ENCODE assay signal across 8 mouse cellular contexts in genomic region chr5:28293990-28294389, GRCm38 (mm10). TPM values are rescaled to one million over a fixed set of nuclear protein-coding genes. Genes with fewer than 3 reads are reported as not detected.
A peak's percentile ranks its signal among the peaks of the same experiment; 100 is the strongest.
DNase-seq lines count a peak whose midpoint lies in the region; TF ChIP-seq lines count a peak whose summit lies in the region.
"Had no signal": no experiment of that assay in that cellular context is flagged by ENCODE, and none has a peak within 500 bp of the region (broad histone marks: within the 10 kb centered on the region; RNA-seq: fewer than 3 reads in every experiment).

No protein-coding gene starts in this region.

- no peak overlapping the region for H3K9ac ChIP-seq in CH12.LX (ENCODE audit: insufficient read depth, low read depth)

- TF ChIP-seq CTCF in CH12.LX (conservative IDR thresholded peaks at IDR 0.05 in 1 of 2, IDR thresholded peaks at IDR 0.05 in 1 of 2; ENCODE audit: low read depth in 2 of 2, low read length in 2 of 2), result peak; percentile 92 to 93
- peak; percentile 89 for TF ChIP-seq CTCF in cortical plate, adult 2 months (IDR thresholded peaks at IDR 0.05; ENCODE audit: extremely low read depth, insufficient read depth, low read length)

- H3K36me3 ChIP-seq in CH12.LX (replicated peaks in 1 of 2; ENCODE audit: control insufficient read depth in 1 of 2, insufficient read depth in 1 of 2, low read length in 1 of 2), result no peaks in the 10 kb centered on the region

- H3K79me2 ChIP-seq in CH12.LX (replicated peaks; ENCODE audit: control insufficient read depth, extremely low read depth, insufficient read depth, poor library complexity, severe bottlenecking), result no peaks in the 10 kb centered on the region

- peak; percentile 73 for TF ChIP-seq RAD21 in CH12.LX (IDR thresholded peaks at IDR 0.05; ENCODE audit: low read depth, low read length)

- H3K27me3 ChIP-seq in CH12.LX (replicated peaks), result no peaks in the 10 kb centered on the region

- no peaks in the 10 kb centered on the region for H3K9me3 ChIP-seq in CH12.LX (replicated peaks; ENCODE audit: low read length)

- dilution Hi-C loops in CH12.LX (cut with MboI; ENCODE audit: extremely low pct_ligation_motif_present, extremely low pct_unique_long_range_greater_than_20kb, low sequenced_read_pairs), result no loop called here

- no peak for TF ChIP-seq EP300 in CH12.LX (IDR thresholded peaks at IDR 0.05; ENCODE audit: low read length)

- in situ Hi-C loops in CH12.LX (cut with MboI; ENCODE audit: low pct_ligation_motif_present, low pct_unique_long_range_greater_than_20kb, low sequenced_read_pairs), result no loop called here

- H3K4me1 ChIP-seq in CH12.LX (ENCODE audit: control insufficient read depth in 1 of 2, insufficient read depth in 2 of 2), result peaks cover 5 to 17% of the 10 kb centered on the region in 2 experiments; a peak in 3 of 4 replicates
- H3K4me1 ChIP-seq in cortical plate, adult 2 months (ENCODE audit: control insufficient read depth, insufficient read depth, low read length), result no peaks in the 10 kb centered on the region

- H3K27ac ChIP-seq in CH12.LX (ENCODE audit: insufficient read depth, low read depth), result no peak overlapping the region
- H3K27ac ChIP-seq in cortical plate, adult 2 months (ENCODE audit: insufficient read depth, low read length), result no peak overlapping the region

- no peak for TF ChIP-seq POLR2A in CH12.LX (IDR thresholded peaks at IDR 0.05; ENCODE audit: low read depth, low read length)
- no peak for TF ChIP-seq POLR2A in cortical plate, adult 2 months (IDR thresholded peaks at IDR 0.05; ENCODE audit: extremely low read depth, insufficient read depth, low read length)

- H3K4me2 ChIP-seq in CH12.LX (ENCODE audit: insufficient read depth, low read depth, poor library complexity, severe bottlenecking), result peak overlapping the region; percentile 67

- no peak overlapping the region for H3K4me3 ChIP-seq in CH12.LX (replicated peaks in 1 of 3; ENCODE audit: low read depth in 2 of 3, low read length in 2 of 3, poor library complexity in 1 of 3)
- H3K4me3 ChIP-seq in cortical plate, adult 2 months (ENCODE audit: insufficient read depth, low read length), result no peak overlapping the region

- peak; percentile 79 for DNase-seq in CH12.LX (ENCODE audit: extremely low read depth)
- peak; percentile 82 for DNase-seq in ZHBTc4 (ENCODE audit: low read depth, low spot score)
- peak; percentile 68 to 81 for DNase-seq in gastrocnemius, postnatal 4 days (ENCODE audit: low spot score in 2 of 2)
- peak; percentile 77 for DNase-seq in layer of hippocampus, adult 9-10 months (ENCODE audit: low spot score)
- peak; percentile 76 to 88 for DNase-seq in lung, postnatal 4 days
- DNase-seq in skeletal muscle tissue, adult 2 months (ENCODE audit: low read depth, low spot score), result peak; percentile 51

TF ChIP-seq in CH12.LX, 34 proteins besides CTCF, POLR2A, EP300 and RAD21:
- TF ChIP-seq CHD1 (IDR thresholded peaks at IDR 0.05; ENCODE audit: low read depth, low read length) (no peak), IRF4 (IDR thresholded peaks at IDR 0.05; ENCODE audit: low read depth, low read length) (peak; percentile 60), ZMIZ1 (IDR thresholded peaks at IDR 0.05; ENCODE audit: low read depth, low read length) (no peak), MEF2A (IDR thresholded peaks at IDR 0.05; ENCODE audit: borderline replicate concordance, low read depth, low read length) (no peak), BHLHE40 (IDR thresholded peaks at IDR 0.05; ENCODE audit: low read depth, low read length) (peak; percentile 20; the same call in 1 of the 2 replicates), PAX5 (IDR thresholded peaks at IDR 0.05; ENCODE audit: low read length) (no peak), SMC3 (IDR thresholded peaks at IDR 0.05; ENCODE audit: low read depth, low read length) (peak; percentile 94), ZNF384 (IDR thresholded peaks at IDR 0.05; ENCODE audit: low read depth, low read length) (no peak), NRF1 (IDR thresholded peaks at IDR 0.05; ENCODE audit: low read depth, low read length) (no peak), MAFK (IDR thresholded peaks at IDR 0.05; ENCODE audit: insufficient replicate concordance, low read length) (no peak), GABPA (IDR thresholded peaks at IDR 0.05; ENCODE audit: insufficient replicate concordance, low read depth, low read length) (no peak), ZC3H11A (IDR thresholded peaks at IDR 0.05; ENCODE audit: low read depth, low read length) (peak; percentile 33), CHD2 (IDR thresholded peaks at IDR 0.05; ENCODE audit: low read length) (no peak), JUND (conservative IDR thresholded peaks at IDR 0.05; ENCODE audit: low read depth, low read length) (0 out of 2 replicates have a peak, but pooled peaks have one; percentile 11), UBTF (IDR thresholded peaks at IDR 0.05; ENCODE audit: low read depth, low read length) (no peak), MAZ (IDR thresholded peaks at IDR 0.05; ENCODE audit: low read depth, low read length) (no peak), RCOR1 (conservative IDR thresholded peaks at IDR 0.05; ENCODE audit: low read depth, low read length) (no peak)

RNA-seq across cellular contexts. Expression of gene Rbm33, which starts 22.9 kb away (rescaled TPM):
- total RNA-seq in CH12.LX (2012; rRNA removed) (14.4 and 15.1 TPM in 2 replicates), CH12.LX (2014; rRNA removed) (6.5 and 7.4 TPM in 2 replicates)
- 43.8 and 50.3 TPM in 2 replicates for polyA plus RNA-seq in CH12.LX (2012; ENCODE audit: insufficient read length, low read depth)
- 44.0 and 46.7 TPM in 2 replicates for polyA plus RNA-seq in cortical plate, adult 2 months (2012; rRNA removed)
- total RNA-seq in gastrocnemius, postnatal 4 days (2021), result 10 to 100 TPM; 41.0 to 43.2 TPM

RNA-seq across cellular contexts. Expression of gene Cnpy1, which starts 48.4 kb away (rescaled TPM):
- not detected in 2 replicates for total RNA-seq in CH12.LX (2012; rRNA removed)
- 0.26 and 0.36 TPM in 2 replicates for total RNA-seq in CH12.LX (2014; rRNA removed)
- polyA plus RNA-seq in CH12.LX (2012; ENCODE audit: insufficient read length, low read depth), result 0.11 and 0.15 TPM in 2 replicates
- polyA plus RNA-seq in cortical plate, adult 2 months (2012; rRNA removed), result 0.06 and 0.38 TPM in 2 replicates
- not detected for total RNA-seq in gastrocnemius, postnatal 4 days (2021)
- polyA plus RNA-seq: liver, embryonic 16.5 days had no signal
